Mouse (Mus musculus) liver, embryonic 15.5 days (tissue): ENCODE data around the gene Mbtps2. TPM values are rescaled to one million over a fixed set of nuclear protein-coding genes. Genes with fewer than 3 reads are reported as not detected.

Experiments used
- ATAC-seq: fragments of 200-750 bp; cut with Nextera tagmentation; 2 replicates; pipeline ENCODE4 v1.8.0; 2017; ENCODE audit warnings: moderate number of reproducible peaks, mild to moderate bottlenecking, moderate library complexity; ENCODE audit not compliant: insufficient read depth
- H3K27ac ChIP-seq: fragments of 300-500 bp; sonication (generic); replicated peaks from 2 replicates; pipeline ENCODE4 v1.5.1; 2015; ENCODE audit warnings: mild to moderate bottlenecking, inconsistent platforms
- H3K27me3 ChIP-seq: fragments of 300-500 bp; sonication (generic); 2 replicates; pipeline ENCODE4 v1.6.1; 2015; ENCODE audit warnings: mild to moderate bottlenecking, inconsistent platforms
- H3K36me3 ChIP-seq: fragments of 300-500 bp; sonication (generic); replicated peaks from 2 replicates; pipeline ENCODE4 v1.6.1; 2015; ENCODE audit warnings: moderate library complexity, mild to moderate bottlenecking, inconsistent platforms
- H3K4me1 ChIP-seq: fragments of 300-500 bp; sonication (generic); replicated peaks from 2 replicates; pipeline ENCODE4 v1.6.1; 2015; ENCODE audit warnings: inconsistent platforms
- H3K4me2 ChIP-seq: fragments of 300-500 bp; sonication (generic); 2 replicates; pipeline ENCODE4 v1.6.1; 2015; ENCODE audit warnings: moderate library complexity, mild to moderate bottlenecking, inconsistent platforms
- H3K4me3 ChIP-seq: fragments of 300-500 bp; sonication (generic); replicated peaks from 2 replicates; pipeline ENCODE4 v1.5.1; 2015; ENCODE audit warnings: mild to moderate bottlenecking, inconsistent platforms
- H3K9ac ChIP-seq: fragments of 300-500 bp; sonication (generic); 2 replicates; pipeline ENCODE4 v1.6.1; 2015; ENCODE audit warnings: moderate library complexity, mild to moderate bottlenecking, inconsistent platforms
- H3K9me3 ChIP-seq: fragments of 300-500 bp; sonication (generic); replicated peaks from 2 replicates; pipeline ENCODE4 v1.6.1; 2016; ENCODE audit warnings: inconsistent platforms
- WGBS: fragments of 180-500 bp; shearing (Covaris S2); methylation state at CpG from one replicate; pipeline ENCODE4 v1.1.7; 2015; ENCODE audit warnings: mixed read lengths; ENCODE audit not compliant: insufficient replicate concordance; 5-methylcytosine and 5-hydroxymethylcytosine counted together
- polyA plus RNA-seq: library from polyadenylated mRNA; unstranded; fragments of >200 nt; fragmentation: Nextera tagmentation; extraction: Ambion mirVana; gene quantifications from 2 replicates; pipeline ENCODE4 v1.2.1, GENCODE M21; 2015

Gene Mbtps2
- polyA plus RNA-seq: 4.7 and 5.4 TPM in 2 replicates

GRCm38 (mm10) chrX:157598186-157598996 is at the start of gene Mbtps2:
Gene Mbtps2, minus strand, starts transcription at chrX:157598715.
- peak within 1 kb of the TSS; percentile 71 for H3K27ac ChIP-seq
- peak; percentile 85 for ATAC-seq
- no peaks in the 10 kb centered on the region for H3K36me3 ChIP-seq
- H3K9ac ChIP-seq: peak within 1 kb of the TSS; percentile 58; the same call in 1 of the 2 replicates
- H3K4me3 ChIP-seq: peak within 1 kb of the TSS; percentile 64
- no peaks in the 10 kb centered on the region for H3K9me3 ChIP-seq
- H3K27me3 ChIP-seq: no peaks in the 10 kb centered on the region
- H3K4me1 ChIP-seq: peaks cover 8% of the 10 kb centered on the region; the same call in 1 of the 2 replicates
- peak within 1 kb of the TSS; percentile 67 for H3K4me2 ChIP-seq
- 13% methylated on average over 72 of the region's 74 CpGs for WGBS

DNA sequence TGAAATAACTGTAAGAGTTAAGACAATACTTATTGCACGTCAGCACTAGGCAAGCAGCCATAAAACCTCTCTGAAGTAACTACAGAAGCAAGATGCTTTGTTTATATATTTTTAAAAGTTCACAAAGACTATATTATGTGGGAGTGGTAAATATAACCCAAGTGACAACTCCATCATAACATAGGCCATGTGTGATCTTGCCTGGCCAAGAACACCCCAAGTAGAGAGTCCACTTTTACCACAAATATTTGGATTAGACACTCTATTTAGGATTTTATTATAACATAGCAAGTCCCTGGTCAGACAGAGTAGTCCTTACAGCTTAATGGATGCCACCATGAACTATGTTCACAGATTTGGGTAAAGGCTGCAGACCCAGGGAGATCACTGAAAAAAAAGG is 47.9 kb upstream of the Mbtps2 start:
- Histone ChIP-seq H3K36me3 (no peaks in the 10 kb centered on the region), H3K9ac (no peak overlapping the region), H3K4me1 (no peaks in the 10 kb centered on the region), H3K4me3 (no peak overlapping the region), H3K9me3 (no peaks in the 10 kb centered on the region), H3K4me2 (no peak overlapping the region), H3K27ac (no peak overlapping the region), H3K27me3 (no peaks in the 10 kb centered on the region)
- no peak for ATAC-seq
- 51% methylated on average over 1 of the region's 1 CpGs for WGBS

- H3K4me2 ChIP-seq: no peak overlapping the region
- H3K9ac ChIP-seq: no peak overlapping the region
- no peaks in the 10 kb centered on the region for H3K27me3 ChIP-seq
- H3K36me3 ChIP-seq: no peaks in the 10 kb centered on the region
- no peak overlapping the region for H3K4me3 ChIP-seq
- WGBS: 61% methylated on average over 4 of the region's 4 CpGs
- H3K4me1 ChIP-seq: no peaks in the 10 kb centered on the region
- no peak overlapping the region for H3K27ac ChIP-seq
- ATAC-seq: no peak
- H3K9me3 ChIP-seq: no peaks in the 10 kb centered on the region
Measured at GRCm38 (mm10) chrX:157644700-157645099, 46.2 kb upstream of the Mbtps2 start.

- WGBS: 18% methylated on average over 3 of the region's 3 CpGs
- no peak for ATAC-seq
- H3K9ac ChIP-seq: no peak overlapping the region
Measured at GRCm38 (mm10) chrX:157644300-157644699, 45.8 kb upstream of the Mbtps2 start.

GRCm38 (mm10) chrX:157642856-157643255 is 44.3 kb upstream of the Mbtps2 start:
- 64% methylated on average over 5 of the region's 5 CpGs for WGBS
- Histone ChIP-seq H3K36me3 (no peaks in the 10 kb centered on the region), H3K9me3 (no peaks in the 10 kb centered on the region), H3K9ac (no peak overlapping the region), H3K4me3 (no peak overlapping the region), H3K27ac (no peak overlapping the region), H3K4me1 (no peaks in the 10 kb centered on the region), H3K4me2 (no peak overlapping the region), H3K27me3 (no peaks in the 10 kb centered on the region)
- no peak for ATAC-seq

More at GRCm38 (mm10) chrX:157644300-157644699, 45.8 kb upstream of the Mbtps2 start:
- Histone ChIP-seq H3K4me3 (no peak overlapping the region), H3K27ac (no peak overlapping the region), H3K9me3 (no peaks in the 10 kb centered on the region), H3K4me2 (no peak overlapping the region), H3K4me1 (no peaks in the 10 kb centered on the region), H3K36me3 (no peaks in the 10 kb centered on the region), H3K27me3 (no peaks in the 10 kb centered on the region)

- H3K27me3 ChIP-seq: no peaks in the 10 kb centered on the region
- WGBS: 24% methylated on average over 1 of the region's 1 CpGs
- no peak overlapping the region for H3K4me2 ChIP-seq
- H3K27ac ChIP-seq: no peak overlapping the region
- H3K9ac ChIP-seq: no peak overlapping the region
- H3K4me1 ChIP-seq: no peaks in the 10 kb centered on the region
- no peaks in the 10 kb centered on the region for H3K9me3 ChIP-seq
- no peak for ATAC-seq
- H3K36me3 ChIP-seq: no peaks in the 10 kb centered on the region
- H3K4me3 ChIP-seq: no peak overlapping the region
Measured at GRCm38 (mm10) chrX:157637253-157637652, 38.7 kb upstream of the Mbtps2 start.

DNA sequence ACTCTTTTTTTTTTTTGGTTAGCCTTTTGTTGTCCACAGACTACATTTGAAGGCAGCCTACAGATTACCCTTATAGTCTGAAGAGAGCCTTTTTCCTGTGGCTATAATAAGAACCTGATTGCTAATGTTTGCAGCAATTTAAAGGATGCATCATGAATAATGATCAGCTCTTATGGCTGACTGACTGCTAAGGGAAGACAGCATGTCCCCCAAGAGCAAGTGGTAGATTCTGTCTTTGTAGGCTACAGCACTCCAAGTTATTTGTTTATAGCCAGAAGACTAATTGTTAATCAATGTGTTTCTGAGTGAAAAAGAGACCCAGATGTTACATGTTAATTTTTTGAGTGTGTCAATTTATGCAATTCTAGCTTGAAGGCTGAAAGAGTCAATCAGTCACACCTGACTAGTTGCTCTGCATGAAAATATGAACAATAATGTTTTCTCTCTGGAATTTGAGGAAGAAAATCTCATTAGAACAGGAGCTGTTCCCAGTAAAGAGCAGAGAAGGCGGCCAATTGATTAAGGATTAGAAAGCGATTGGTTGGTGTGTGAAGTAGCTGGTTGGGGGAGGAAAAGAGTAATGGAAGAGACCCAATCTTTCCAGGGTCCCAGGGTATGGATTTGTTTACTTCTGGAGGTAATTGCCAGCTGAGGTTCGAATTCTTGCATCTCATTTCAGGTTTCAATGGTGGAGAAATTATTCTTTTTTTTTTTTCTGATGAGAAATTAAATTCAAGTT is 35.3 kb upstream of the Mbtps2 start:
- 43% methylated on average over 3 of the region's 3 CpGs for WGBS
- Histone ChIP-seq H3K27ac (no peak overlapping the region), H3K27me3 (no peaks in the 10 kb centered on the region), H3K9me3 (no peaks in the 10 kb centered on the region), H3K4me1 (no peaks in the 10 kb centered on the region), H3K9ac (no peak overlapping the region), H3K4me2 (no peak overlapping the region), H3K4me3 (no peak overlapping the region), H3K36me3 (no peaks in the 10 kb centered on the region)
- ATAC-seq: no peak

DNA sequence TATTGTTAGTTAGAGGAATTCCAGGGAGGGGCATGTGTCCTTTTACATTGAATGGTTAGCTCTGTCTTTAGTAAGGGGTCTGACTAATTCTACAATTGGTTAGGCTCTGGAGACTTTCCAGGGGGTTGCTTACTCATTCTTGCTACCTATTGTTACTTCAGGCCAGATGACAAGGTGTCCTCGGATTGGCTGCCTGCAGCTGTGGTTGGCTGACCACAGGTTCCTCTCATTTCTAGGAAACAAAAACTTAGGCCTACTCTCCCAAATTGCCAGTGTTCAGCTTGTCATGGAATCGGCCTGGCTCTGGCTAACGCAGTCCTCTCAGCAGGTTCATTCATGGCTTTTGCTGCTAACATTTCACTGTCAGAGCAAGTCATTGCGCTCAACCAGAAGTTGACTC is 31.8 kb upstream of the Mbtps2 start:
- Histone ChIP-seq H3K4me1 (no peaks in the 10 kb centered on the region), H3K27me3 (no peaks in the 10 kb centered on the region), H3K4me3 (no peak overlapping the region), H3K27ac (no peak overlapping the region), H3K4me2 (no peak overlapping the region), H3K9ac (no peak overlapping the region), H3K36me3 (no peaks in the 10 kb centered on the region), H3K9me3 (no peaks in the 10 kb centered on the region)
- WGBS: 47% methylated on average over 4 of the region's 4 CpGs
- no peak for ATAC-seq

GRCm38 (mm10) chrX:157612894-157613293 is 14.4 kb upstream of the Mbtps2 start:
- H3K36me3 ChIP-seq: no peaks in the 10 kb centered on the region
- no peak overlapping the region for H3K27ac ChIP-seq
- peak overlapping the region; percentile 39 for H3K4me2 ChIP-seq
- 23% methylated on average over 30 of the region's 32 CpGs for whole genome bisulfite sequencing
- H3K4me1 ChIP-seq: no peaks in the 10 kb centered on the region
- H3K4me3 ChIP-seq: no peak overlapping the region
- ATAC-seq: no peak
- H3K9me3 ChIP-seq: no peaks in the 10 kb centered on the region
- no peaks in the 10 kb centered on the region for H3K27me3 ChIP-seq
- no peak overlapping the region for H3K9ac ChIP-seq

GRCm38 (mm10) chrX:157601450-157601849 is 2.9 kb upstream of the Mbtps2 start:
- no peak overlapping the region for H3K27ac ChIP-seq
- H3K4me1 ChIP-seq: peaks cover 8% of the 10 kb centered on the region; the same call in 1 of the 2 replicates
- 20% methylated on average over 3 of the region's 3 CpGs for WGBS
- ATAC-seq: no peak
- H3K27me3 ChIP-seq: no peaks in the 10 kb centered on the region
- no peaks in the 10 kb centered on the region for H3K9me3 ChIP-seq
- no peaks in the 10 kb centered on the region for H3K36me3 ChIP-seq
- no peak overlapping the region for H3K9ac ChIP-seq
- no peak overlapping the region for H3K4me2 ChIP-seq
- no peak overlapping the region for H3K4me3 ChIP-seq

DNA sequence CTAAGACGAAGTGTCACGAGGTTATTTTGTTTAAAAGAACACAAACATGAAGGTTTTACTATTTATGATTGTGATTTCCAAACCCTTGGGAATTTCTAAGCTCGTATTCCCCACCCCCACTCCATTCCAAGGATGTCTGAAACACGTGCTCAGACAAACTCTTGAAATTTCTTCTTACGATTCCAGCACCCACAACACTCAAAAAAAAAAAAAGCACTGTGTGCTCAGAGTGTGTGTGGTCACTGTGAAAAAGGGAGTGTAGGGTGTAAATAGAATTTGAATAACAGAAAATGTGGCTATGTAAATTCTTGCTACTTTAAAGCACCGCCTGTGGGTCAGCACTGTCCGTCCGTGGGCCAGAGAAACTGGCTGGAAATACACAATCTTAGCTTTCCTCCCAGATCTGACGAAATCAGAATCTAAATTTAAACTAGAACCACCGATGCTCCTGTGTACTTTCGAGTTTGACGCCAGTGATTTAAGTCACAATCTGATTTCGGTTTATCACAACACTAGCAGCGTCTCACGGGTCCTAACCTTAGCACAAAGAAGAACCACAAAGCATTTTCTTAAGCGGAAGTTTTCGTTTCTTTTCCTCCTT is 830 bp downstream of the Mbtps2 start:
- no peaks in the 10 kb centered on the region for H3K9me3 ChIP-seq
- no peaks in the 10 kb centered on the region for H3K36me3 ChIP-seq
- no peaks in the 10 kb centered on the region for H3K27me3 ChIP-seq
- peak overlapping the region; percentile 71 for H3K27ac ChIP-seq
- peak overlapping the region; percentile 64 for H3K4me3 ChIP-seq
- 14% methylated on average over 17 of the region's 17 CpGs for WGBS
- H3K4me1 ChIP-seq: peaks cover 8% of the 10 kb centered on the region; the same call in 1 of the 2 replicates
- H3K9ac ChIP-seq: peak overlapping the region; percentile 58; the same call in 1 of the 2 replicates
- H3K4me2 ChIP-seq: peak overlapping the region; percentile 67
- ATAC-seq: no peak
